Mouse (Mus musculus): ENCODE measurements around the gene Olfr435. TPM values are rescaled to one million over a fixed set of nuclear protein-coding genes. Genes with fewer than 3 reads are reported as not detected.
"Not testable (repeated sequence)": the region's sequence is repeated elsewhere in the genome, so short reads cannot be mapped to it uniquely, and the experiment has no call there.

Olfr435 gene
- total RNA-seq (2022): not detected

DNA sequence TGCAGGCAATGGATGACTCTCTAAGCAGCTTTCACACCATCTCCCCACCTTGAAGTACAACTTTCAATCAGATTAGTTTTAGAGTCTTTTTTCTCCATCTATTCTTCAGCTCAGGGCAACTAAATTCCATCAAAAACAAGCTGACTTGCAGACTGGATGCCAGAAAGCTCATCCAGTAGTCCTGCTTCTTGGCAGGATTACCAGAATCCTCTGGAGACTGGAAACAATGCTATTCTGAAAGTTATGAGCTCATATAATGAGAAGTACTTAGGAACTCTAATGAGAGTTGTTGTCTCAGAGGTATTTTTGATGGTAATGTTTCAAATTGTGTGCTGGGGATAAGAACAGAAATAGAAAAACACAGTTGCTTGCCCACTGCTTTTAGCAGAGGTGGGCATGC lies at the start of gene Olfr435:
TSS of gene Olfr435 (plus strand) at position 366 of the 400 bp plus-strand sequence.
- DNase-seq (ENCODE audit: low spot score): no peak

DNA sequence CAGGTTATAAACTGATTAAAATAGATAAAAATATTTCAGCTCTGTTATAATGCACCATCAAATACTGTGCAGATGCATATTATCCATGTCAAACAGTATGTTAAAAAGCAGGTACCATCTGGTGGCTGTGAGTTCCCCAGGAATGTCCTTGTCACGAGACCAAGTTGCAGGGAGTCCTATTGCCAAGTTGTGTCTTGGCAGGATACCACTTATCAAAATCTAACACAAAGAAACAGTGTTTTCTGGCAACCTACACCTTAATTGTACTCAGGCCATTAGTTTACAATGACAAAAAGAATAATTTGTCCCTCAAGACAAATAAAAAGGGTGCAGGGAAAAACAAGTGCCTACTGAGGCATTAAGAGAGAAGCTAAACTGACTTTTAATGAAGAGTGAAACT lies 37.4 kb upstream of the Olfr435 start:
- no peak for DNase-seq (ENCODE audit: low spot score)

DNA sequence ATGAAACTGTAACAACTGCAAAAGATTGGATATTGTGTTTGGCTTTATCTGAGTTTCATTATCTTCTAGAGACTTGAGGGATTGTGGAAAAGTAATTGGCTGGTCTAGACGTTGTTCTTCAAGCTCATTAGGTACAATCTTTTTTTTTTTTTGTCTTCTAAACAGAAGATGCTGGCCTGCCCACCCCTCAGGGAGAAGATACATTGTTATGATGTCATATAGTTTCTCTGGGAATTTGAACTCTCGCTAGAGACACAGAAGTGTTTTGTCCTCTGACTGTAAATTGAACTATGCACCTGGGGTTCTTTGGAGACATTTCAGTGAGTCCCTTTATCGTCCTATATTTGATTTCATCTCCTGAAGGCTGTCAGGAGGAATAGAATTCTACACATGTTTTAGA lies 34.0 kb upstream of the Olfr435 start, which contains the start of gene Olfr437:
TSS of gene Olfr437 (plus strand) at position 301 of the 400 bp plus-strand sequence.
- DNase-seq (ENCODE audit: low spot score): no peak

- no peak for DNase-seq (ENCODE audit: low spot score)
Observed at GRCm38 (mm10) chr6:43167246-43167645, 29.7 kb upstream of the Olfr435 start.

DNA sequence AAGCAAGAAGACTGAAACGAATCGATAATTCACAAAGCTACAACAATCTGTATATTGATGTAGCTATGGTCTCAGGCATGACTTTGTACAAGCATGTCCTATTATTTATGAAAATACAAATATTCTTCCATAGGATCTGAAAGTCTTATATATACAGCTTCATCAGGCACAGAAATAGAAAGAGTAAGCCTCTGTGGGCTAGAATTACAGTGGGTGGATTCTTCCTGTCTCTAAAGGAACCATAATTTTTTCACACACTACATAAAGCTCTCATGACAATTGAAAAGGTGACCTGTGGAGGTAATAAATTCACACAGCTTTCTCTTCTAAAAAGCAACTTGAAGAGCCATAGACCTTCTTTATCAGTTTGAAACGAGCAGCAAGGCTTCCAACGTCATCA lies 25.1 kb upstream of the Olfr435 start, which contains the start of gene Olfr13:
TSS of gene Olfr13 (plus strand) at position 301 of the 400 bp plus-strand sequence.
- no peak for DNase-seq (ENCODE audit: low spot score)

DNA sequence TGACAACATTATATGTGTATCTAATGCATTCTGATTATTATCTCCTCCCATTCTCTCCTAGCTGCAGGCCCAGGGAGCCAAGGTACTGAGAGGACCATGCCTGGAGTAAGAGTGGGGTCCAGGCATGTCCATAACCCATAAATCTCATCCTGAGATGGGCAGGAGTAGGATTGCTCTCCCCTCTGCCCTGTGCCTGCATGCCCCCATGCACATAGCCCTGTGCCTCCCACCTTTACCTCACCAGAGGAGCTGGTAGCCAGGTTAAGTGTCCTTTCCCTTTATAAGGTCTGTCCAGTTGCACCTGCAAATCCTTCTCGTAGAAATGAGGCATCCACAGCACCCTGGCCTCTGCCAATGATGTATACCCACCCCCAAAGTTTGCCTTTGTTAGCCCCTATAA lies 18.8 kb upstream of the Olfr435 start:
- DNase-seq (ENCODE audit: low spot score): no peak

DNA sequence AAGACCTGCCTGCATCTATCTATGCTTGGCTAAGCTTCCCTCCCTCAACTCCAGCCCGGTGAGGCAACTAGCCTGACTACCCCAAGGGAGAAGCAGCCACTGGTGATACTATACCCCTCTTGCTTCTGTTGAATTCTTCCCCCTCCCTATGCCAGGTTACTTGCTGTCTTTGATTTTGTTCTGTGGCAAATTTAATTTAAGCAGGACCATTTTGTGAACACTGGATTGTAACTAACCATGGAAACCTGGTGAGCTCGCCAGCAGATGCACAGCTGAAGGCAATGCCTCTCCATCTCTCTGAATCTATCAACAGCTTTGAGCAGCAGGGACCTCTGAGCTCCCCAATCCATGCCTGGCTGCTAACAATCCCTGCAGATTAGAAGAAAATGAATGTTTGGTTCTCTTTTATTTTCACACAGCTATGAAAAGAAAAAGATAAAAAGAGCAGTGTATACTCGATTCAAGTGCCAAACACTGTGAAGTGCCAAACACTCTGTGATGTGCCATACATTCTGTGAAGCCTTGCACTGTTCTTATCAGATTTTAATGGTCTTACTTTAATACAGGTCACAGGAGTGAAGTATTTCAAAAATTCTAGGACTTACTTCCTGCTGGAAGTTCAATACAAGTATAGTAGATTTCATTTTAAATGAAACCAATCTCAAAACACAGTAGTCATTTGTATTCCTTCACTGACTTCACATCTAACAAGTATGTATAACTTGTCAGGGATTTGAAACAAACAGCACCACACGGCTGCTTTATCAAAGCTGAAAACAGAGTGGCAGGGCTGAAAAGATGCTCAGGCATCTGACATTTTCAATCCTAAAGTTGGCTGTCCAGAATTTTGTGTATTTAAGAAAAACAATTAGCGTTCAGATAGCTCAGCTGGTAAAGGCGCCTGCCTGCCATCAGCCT lies 18.1 kb upstream of the Olfr435 start:
- DNase-seq (ENCODE audit: low spot score): no peak

DNA sequence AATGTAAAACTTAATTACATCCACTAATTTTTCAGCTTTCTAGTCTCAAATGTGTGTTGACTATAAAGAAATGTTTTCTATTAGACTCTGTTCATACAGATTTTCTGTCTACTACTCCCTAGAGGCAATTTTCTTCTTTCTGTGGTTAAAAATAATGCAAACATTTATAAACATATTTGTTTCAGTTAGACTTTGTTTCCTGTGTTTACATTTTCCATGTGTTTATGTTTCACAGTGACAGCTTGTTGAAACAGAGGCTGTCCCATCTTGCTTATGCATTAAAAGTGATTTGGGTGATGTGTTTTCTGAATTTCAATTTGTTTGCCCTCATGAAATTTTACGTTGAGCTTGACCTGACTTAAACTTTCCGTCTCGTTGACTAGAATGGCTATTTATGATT lies 6.0 kb upstream of the Olfr435 start:
- no peak for DNase-seq (ENCODE audit: low spot score)

DNA sequence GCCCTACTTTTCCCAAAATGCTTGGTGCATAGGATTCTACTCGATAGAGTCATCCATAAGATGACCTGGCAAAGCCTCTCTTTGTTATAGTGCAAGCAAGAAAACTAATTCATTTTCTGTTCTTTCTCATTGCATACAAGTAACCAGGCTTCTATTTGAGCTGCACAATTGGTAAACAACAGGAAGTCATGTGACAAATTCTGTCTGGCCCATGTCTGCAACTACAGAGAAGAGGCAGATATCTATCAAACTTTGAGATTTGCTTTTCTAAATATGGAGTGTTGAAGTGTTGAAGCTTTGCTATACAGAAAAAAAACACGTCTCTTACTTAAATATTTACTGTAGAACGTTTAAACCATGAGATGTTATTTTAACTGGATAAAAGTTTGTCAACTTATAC lies 1.1 kb downstream of the Olfr435 start:
- no peak for DNase-seq (ENCODE audit: low spot score)

GRCm38 (mm10) chr6:43202786-43203185 lies 5.8 kb downstream of the Olfr435 start:
- no peak for DNase-seq (ENCODE audit: low spot score)

GRCm38 (mm10) chr6:43205355-43205754 lies 8.4 kb downstream of the Olfr435 start:
- DNase-seq (ENCODE audit: low spot score): no peak

DNA sequence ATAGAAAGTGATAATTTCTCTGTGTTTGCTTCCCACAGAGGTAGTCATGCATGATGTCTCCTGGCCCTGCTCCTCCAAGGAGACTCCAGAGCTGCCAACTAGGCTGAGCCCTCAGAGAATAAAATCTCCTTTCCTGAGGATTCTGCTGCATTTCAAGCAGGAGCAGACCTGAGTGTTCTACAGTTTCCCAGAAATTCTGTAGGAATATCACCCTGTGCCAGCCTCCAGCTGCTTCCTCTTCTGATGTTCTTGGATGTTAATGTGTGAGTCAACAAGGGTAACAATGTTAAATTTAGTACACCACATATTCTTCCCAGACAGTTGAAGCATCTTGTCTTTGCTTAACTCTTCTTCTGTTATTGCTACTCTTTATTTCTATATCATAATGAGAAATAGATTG lies 15.9 kb downstream of the Olfr435 start, which contains the start of gene Olfr434:
TSS of gene Olfr434 (plus strand) at position 149 of the 400 bp plus-strand sequence.
- DNase-seq (ENCODE audit: low spot score): not testable (repeated sequence)

- DNase-seq (ENCODE audit: low spot score): not testable (repeated sequence)
Observed at GRCm38 (mm10) chr6:43231255-43231654, 34.3 kb downstream of the Olfr435 start, which contains the start of gene Olfr47. TSS of gene Olfr47 (plus strand) at chr6:43231529.

- DNase-seq (ENCODE audit: low spot score): no peak
Observed at GRCm38 (mm10) chr6:43242061-43242460, 45.1 kb downstream of the Olfr435 start.

DNA sequence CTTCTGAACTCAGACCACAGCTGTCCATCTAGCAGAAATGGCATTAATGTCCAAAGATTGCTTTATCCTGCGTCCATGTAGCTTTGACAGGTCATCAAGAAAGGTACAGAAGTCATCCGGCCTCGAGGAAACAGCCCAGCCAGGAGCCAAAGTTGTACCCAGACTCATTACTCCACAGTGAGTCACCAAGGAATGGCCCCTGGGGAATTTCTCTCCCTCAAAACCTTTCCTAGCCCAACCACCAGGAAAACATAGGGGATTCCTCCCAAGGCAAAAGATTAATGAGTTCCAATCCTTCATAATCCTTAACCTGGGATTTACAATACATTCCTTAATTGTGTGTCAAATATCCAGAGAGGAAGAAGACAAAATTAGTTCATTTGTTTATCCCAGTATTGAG lies 50.5 kb downstream of the Olfr435 start:
- DNase-seq (ENCODE audit: low spot score): no peak

DNA sequence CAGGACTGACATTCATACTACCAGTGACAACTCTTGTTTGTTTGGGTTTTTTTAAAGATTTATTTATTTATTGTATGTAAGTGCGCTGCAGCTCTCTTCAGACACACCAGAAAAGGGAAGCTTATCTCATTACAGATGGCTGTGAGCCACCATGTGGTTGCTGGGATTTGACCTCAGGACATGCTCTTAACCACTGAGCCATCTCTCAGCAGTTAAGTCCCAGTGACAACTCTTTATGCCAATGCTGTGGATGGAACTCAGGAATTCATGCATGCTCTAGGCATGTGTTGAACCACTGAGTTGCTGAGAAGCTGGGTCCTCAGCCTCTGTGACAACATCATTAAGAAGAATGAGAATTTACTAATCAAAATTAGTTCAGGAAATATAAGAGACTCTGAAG lies 56.0 kb downstream of the Olfr435 start:
- DNase-seq (ENCODE audit: low spot score): no peak

Other genes with a start within 250 kb of the Olfr435 start
- gene Olfr444, start 248.1 kb upstream of the Olfr435 start, total RNA-seq (2022): not detected
- not detected for gene Olfr441, start 90.8 kb upstream of the Olfr435 start, total RNA-seq (2022)
- not detected for gene Olfr237-ps1, start 50.6 kb upstream of the Olfr435 start, total RNA-seq (2022)
- not detected for gene Olfr437, start 33.9 kb upstream of the Olfr435 start, total RNA-seq (2022)
- not detected for gene Olfr13, start 25.0 kb upstream of the Olfr435 start, total RNA-seq (2022)
- not detected for gene Olfr434, start 15.9 kb downstream of the Olfr435 start, total RNA-seq (2022)
- gene Olfr47, start 34.4 kb downstream of the Olfr435 start, total RNA-seq (2022): not detected
- 10 to 100 TPM; 13.7 to 16.9 (median 15.6) TPM for gene Arhgef5, start 68.4 kb downstream of the Olfr435 start, total RNA-seq (2022)
- gene Nobox, start 112.4 kb downstream of the Olfr435 start, total RNA-seq (2022): not detected

Measured in heart, adult 8-10 months (tissue).